Mouse (Mus musculus): ENCODE data around the gene Bloc1s1. TPM values are rescaled to one million over a fixed set of nuclear protein-coding genes. Genes with fewer than 3 reads are reported as not detected.
A peak's percentile ranks its signal among the peaks of the same experiment; 100 is the strongest.

The Bloc1s1 gene
- polyA plus RNA-seq (2012; ENCODE audit: insufficient read depth, insufficient read length, missing spikeins): 125 TPM in 2 replicates

DNA sequence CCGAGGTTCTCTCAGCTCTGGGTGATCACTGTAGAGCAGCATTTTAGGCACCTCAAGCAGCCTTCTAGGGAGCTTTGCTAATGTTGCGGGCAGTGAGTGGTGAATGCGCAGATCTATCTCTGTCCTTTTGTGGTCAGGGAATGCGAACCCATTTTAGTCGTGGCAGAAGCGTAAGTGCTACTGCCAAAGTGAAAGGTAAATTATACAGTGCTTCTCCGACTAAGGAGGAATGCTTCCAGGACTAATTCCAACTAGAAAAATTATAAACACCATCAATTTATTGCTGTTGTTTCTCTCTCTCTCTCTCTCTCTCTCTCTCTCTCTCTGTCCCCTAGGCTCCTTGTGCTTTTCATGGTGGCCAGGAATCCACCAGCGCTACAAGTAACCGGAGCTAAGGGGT, at the start of gene Bloc1s1:
TSS of gene Bloc1s1 (minus strand) at position 101 of the 400 bp plus-strand sequence.
- Histone ChIP-seq H3K4me3 (ENCODE audit: insufficient read depth, low read length) (peak within 1 kb of the TSS; percentile 88), H3K27ac (ENCODE audit: insufficient read depth, low read depth, low read length) (peak within 1 kb of the TSS; percentile 96), H3K4me1 (ENCODE audit: control insufficient read depth, insufficient read depth, low read length) (peaks cover 16% of the 10 kb centered on the region)
- no peak for TF ChIP-seq CTCF (IDR thresholded peaks at IDR 0.05; ENCODE audit: low read depth, low read length)
- TF ChIP-seq POLR2A (IDR thresholded peaks at IDR 0.05; ENCODE audit: borderline replicate concordance, low read depth, low read length): no peak

DNA sequence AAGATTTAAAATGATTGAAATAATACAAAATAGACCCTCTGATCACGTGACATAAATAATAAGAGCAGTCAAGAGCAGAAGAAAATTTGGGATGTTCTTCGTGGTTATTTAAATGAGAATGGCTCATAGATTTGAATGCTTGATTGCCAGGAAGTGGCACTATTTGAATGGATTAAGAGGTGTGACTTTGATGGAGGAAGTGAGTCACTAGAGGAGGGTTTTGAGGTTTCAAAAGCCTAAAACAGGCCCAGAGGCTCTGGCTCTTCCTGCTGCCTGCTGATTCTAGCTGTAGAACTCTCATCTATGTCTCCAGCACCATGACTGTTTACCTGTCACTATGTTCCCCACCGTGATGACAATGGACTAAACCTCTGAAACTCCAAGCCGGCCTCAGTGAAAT, 49.0 kb upstream of the Bloc1s1 start:
- Histone ChIP-seq H3K4me1 (ENCODE audit: control insufficient read depth, insufficient read depth, low read length) (no peaks in the 10 kb centered on the region), H3K4me3 (ENCODE audit: insufficient read depth, low read length) (no peak overlapping the region), H3K27ac (ENCODE audit: insufficient read depth, low read depth, low read length) (no peak overlapping the region)
- TF ChIP-seq POLR2A (IDR thresholded peaks at IDR 0.05; ENCODE audit: borderline replicate concordance, low read depth, low read length) (no peak), CTCF (IDR thresholded peaks at IDR 0.05; ENCODE audit: low read depth, low read length) (no peak)

GRCm38 (mm10) chr10:128970740-128971250, 47.0 kb upstream of the Bloc1s1 start:
- TF ChIP-seq POLR2A (IDR thresholded peaks at IDR 0.05; ENCODE audit: borderline replicate concordance, low read depth, low read length): no peak
- no peak overlapping the region for H3K4me3 ChIP-seq (ENCODE audit: insufficient read depth, low read length)
- peaks cover 10% of the 10 kb centered on the region for H3K4me1 ChIP-seq (ENCODE audit: control insufficient read depth, insufficient read depth, low read length)
- no peak overlapping the region for H3K27ac ChIP-seq (ENCODE audit: insufficient read depth, low read depth, low read length)

GRCm38 (mm10) chr10:128968341-128968749, 44.5 kb upstream of the Bloc1s1 start:
- TF ChIP-seq POLR2A (IDR thresholded peaks at IDR 0.05; ENCODE audit: borderline replicate concordance, low read depth, low read length): no peak
- no peak for TF ChIP-seq CTCF (IDR thresholded peaks at IDR 0.05; ENCODE audit: low read depth, low read length)
- H3K4me3 ChIP-seq (ENCODE audit: insufficient read depth, low read length): no peak overlapping the region
- H3K4me1 ChIP-seq (ENCODE audit: control insufficient read depth, insufficient read depth, low read length): peaks cover 15% of the 10 kb centered on the region
- no peak overlapping the region for H3K27ac ChIP-seq (ENCODE audit: insufficient read depth, low read depth, low read length)

- TF ChIP-seq POLR2A (IDR thresholded peaks at IDR 0.05; ENCODE audit: borderline replicate concordance, low read depth, low read length) (no peak), CTCF (IDR thresholded peaks at IDR 0.05; ENCODE audit: low read depth, low read length) (no peak)
- peaks cover 15% of the 10 kb centered on the region for H3K4me1 ChIP-seq (ENCODE audit: control insufficient read depth, insufficient read depth, low read length)
- peak overlapping the region; percentile 31 for H3K27ac ChIP-seq (ENCODE audit: insufficient read depth, low read depth, low read length)
- H3K4me3 ChIP-seq (ENCODE audit: insufficient read depth, low read length): no peak overlapping the region
These were observed 42.0 kb upstream of the Bloc1s1 start for GRCm38 (mm10) chr10:128965871-128966270.

GRCm38 (mm10) chr10:128964961-128965360, 41.1 kb upstream of the Bloc1s1 start:
- H3K4me3 ChIP-seq (ENCODE audit: insufficient read depth, low read length): no peak overlapping the region
- peaks cover 17% of the 10 kb centered on the region for H3K4me1 ChIP-seq (ENCODE audit: control insufficient read depth, insufficient read depth, low read length)
- H3K27ac ChIP-seq (ENCODE audit: insufficient read depth, low read depth, low read length): no peak overlapping the region
- TF ChIP-seq POLR2A (IDR thresholded peaks at IDR 0.05; ENCODE audit: borderline replicate concordance, low read depth, low read length) (no peak), CTCF (IDR thresholded peaks at IDR 0.05; ENCODE audit: low read depth, low read length) (no peak)

DNA sequence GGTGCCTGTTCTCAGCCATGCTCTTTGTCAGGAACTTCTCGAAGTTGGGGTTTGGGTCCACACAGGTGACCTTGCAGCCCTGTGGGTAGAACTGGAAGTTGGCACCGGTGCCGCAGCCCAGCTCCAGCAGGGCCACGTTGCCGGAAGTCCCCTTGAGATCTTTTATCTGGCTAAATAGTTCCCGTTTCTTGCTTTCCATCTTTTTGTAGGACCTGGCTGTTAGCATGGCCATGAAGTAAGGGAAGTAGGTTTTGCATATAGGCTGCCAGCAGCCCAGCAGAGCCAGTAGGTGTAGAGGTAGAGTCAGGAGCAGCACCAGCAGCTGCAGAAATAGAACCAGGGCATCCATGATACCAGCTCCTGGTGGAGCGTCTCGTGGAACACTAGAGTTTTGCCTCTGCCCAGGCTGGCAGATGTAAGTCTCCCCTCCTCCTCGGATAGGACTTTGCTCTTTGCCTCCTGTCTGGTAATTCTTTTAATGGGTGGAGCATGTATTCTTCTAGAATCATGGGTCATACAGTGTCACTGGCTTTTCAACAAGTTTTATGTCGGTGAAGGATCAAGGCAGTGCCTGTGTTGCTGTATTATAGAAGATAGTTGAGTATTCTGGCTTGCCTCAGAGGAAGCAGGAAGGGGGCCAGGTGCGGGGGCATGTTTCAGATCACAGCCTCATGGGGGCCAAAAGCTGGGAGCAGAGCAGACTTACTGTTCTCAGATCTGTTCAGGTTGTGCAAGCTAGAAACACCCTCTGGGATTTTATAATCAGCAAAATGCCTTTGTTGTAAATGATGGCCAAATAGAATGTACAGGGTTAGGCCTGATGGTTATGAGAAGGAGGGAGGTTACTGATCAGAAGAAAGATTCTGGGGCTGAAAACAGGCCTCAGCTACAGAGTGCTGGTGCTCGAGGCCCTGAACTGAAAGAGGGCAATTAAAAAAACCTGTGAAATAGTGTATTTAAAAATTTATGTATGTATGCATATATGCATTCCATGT, 37.1 kb upstream of the Bloc1s1 start, which contains the start of gene Mettl7b:
TSS of gene Mettl7b (minus strand) at position 399 of the 995 bp plus-strand sequence.
- TF ChIP-seq POLR2A (IDR thresholded peaks at IDR 0.05; ENCODE audit: borderline replicate concordance, low read depth, low read length): no peak
- no peak for TF ChIP-seq CTCF (IDR thresholded peaks at IDR 0.05; ENCODE audit: low read depth, low read length)

DNA sequence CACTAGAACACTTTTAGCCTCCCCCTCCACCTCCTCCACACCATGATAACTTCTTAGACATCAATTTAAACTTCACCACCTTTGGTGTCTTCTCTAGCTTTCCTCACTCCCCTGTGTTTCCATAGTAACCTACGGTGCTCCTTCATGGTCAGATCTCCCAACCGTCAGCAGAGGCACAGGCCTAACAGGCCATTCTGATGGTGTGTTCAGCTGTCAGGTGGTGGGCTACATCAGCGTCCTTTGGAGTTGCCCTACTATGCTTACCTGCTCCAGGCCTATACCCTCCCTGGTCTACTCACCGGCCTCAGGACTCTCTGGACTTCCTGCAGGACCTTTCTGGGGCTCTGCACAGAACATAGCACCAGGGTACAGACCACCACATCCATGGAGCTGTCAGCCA, 36.3 kb upstream of the Bloc1s1 start:
- no peak overlapping the region for H3K27ac ChIP-seq (ENCODE audit: insufficient read depth, low read depth, low read length)
- peaks cover 2% of the 10 kb centered on the region; the same call in 1 of the 2 replicates for H3K4me1 ChIP-seq (ENCODE audit: control insufficient read depth, insufficient read depth, low read length)
- no peak overlapping the region for H3K4me3 ChIP-seq (ENCODE audit: insufficient read depth, low read length)
- TF ChIP-seq POLR2A (IDR thresholded peaks at IDR 0.05; ENCODE audit: borderline replicate concordance, low read depth, low read length): no peak
- TF ChIP-seq CTCF (IDR thresholded peaks at IDR 0.05; ENCODE audit: low read depth, low read length): no peak

More for the DNA sequence above, 37.1 kb upstream of the Bloc1s1 start, which contains the start of gene Mettl7b:
- Histone ChIP-seq H3K27ac (ENCODE audit: insufficient read depth, low read depth, low read length) (no peak within 1 kb of the TSS), H3K4me3 (ENCODE audit: insufficient read depth, low read length) (no peak within 1 kb of the TSS), H3K4me1 (ENCODE audit: control insufficient read depth, insufficient read depth, low read length) (peaks cover 8% of the 10 kb centered on the region)

- Histone ChIP-seq H3K4me1 (ENCODE audit: control insufficient read depth, insufficient read depth, low read length) (peaks cover 2% of the 10 kb centered on the region; the same call in 1 of the 2 replicates), H3K27ac (ENCODE audit: insufficient read depth, low read depth, low read length) (no peak overlapping the region), H3K4me3 (ENCODE audit: insufficient read depth, low read length) (no peak overlapping the region)
- TF ChIP-seq POLR2A (IDR thresholded peaks at IDR 0.05; ENCODE audit: borderline replicate concordance, low read depth, low read length) (no peak), CTCF (IDR thresholded peaks at IDR 0.05; ENCODE audit: low read depth, low read length) (no peak)
These were observed 34.5 kb upstream of the Bloc1s1 start for GRCm38 (mm10) chr10:128958340-128958739.
